Mouse (Mus musculus) layer of hippocampus, adult 11-12 months (tissue): ENCODE measurements around the gene Zswim9.
"Not testable (repeated sequence)": the region's sequence is repeated elsewhere in the genome, so short reads cannot be mapped to it uniquely, and the experiment has no call there.

Experiments
- DNase-seq: peaks from one replicate; pipeline ENCODE4 v3.0.0; 2022; ENCODE audit warnings: low spot score

The Zswim9 gene

GRCm38 (mm10) chr7:13278308-13278891 is at the start of gene Zswim9:
TSS of gene Zswim9 (minus strand) at chr7:13278721.
- peak; percentile 92 for DNase-seq

DNA sequence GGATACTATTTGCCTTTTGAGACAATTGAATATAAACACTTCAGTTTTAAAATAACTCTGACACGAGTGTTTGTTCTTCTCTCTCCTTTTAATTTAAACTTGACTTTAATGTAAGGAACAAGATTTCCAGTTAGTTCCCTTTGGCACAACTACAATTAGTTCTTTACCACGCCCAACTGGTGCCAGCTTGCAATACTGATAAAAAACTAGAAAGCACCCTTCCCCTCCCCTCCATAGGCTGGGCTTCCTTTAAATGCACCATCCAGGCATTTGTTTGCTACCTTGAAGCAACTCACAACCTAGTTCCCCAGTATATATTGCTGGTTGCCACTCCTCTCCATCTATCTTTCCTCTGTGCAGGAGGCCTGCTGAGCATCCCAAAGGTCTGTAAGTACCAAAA is 45.8 kb upstream of the Zswim9 start, which contains the start of gene Pla2g4c:
Gene Pla2g4c (plus strand): TSS at position 340 of the 400 bp plus-strand sequence.
- DNase-seq: no peak

DNA sequence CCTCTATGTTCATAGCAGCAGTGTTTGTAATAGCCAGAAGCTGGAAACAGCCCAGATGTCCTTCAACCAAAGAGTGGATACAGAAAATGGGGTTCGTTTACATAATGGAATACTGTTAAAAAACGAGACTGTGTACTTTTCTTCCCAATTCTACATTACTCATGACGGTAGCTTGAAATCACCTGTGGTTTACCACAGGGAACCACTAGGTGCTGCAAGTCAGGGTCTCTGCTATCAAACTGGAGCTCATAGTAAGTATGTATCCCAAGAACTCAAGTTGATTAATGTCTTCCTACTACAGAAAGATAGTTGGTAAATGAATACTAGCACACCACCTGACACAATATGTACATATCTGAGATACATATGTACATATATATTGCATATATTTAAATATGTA is 42.9 kb upstream of the Zswim9 start:
- no peak for DNase-seq

- DNase-seq: no peak
These were observed 35.6 kb upstream of the Zswim9 start for GRCm38 (mm10) chr7:13314095-13314597.

DNA sequence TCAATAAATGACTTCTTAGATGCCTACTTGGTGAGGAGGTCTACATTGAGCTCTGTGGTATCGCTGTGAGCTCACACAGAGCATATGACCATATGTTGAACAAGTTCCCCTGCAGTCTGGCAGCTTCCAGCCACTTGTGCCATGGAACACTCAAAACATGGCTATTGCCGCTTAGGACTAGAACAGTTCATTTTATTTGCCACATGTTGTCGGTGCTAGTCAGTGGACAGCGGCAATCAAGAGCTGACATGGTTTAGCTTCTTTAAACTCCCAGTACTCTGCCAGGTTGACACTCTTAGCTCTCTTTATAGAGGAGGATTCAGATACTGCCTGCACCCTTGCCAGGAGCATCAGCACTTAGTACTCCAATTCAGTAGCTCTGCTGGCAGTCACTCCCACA is 32.9 kb upstream of the Zswim9 start:
- DNase-seq: no peak

DNA sequence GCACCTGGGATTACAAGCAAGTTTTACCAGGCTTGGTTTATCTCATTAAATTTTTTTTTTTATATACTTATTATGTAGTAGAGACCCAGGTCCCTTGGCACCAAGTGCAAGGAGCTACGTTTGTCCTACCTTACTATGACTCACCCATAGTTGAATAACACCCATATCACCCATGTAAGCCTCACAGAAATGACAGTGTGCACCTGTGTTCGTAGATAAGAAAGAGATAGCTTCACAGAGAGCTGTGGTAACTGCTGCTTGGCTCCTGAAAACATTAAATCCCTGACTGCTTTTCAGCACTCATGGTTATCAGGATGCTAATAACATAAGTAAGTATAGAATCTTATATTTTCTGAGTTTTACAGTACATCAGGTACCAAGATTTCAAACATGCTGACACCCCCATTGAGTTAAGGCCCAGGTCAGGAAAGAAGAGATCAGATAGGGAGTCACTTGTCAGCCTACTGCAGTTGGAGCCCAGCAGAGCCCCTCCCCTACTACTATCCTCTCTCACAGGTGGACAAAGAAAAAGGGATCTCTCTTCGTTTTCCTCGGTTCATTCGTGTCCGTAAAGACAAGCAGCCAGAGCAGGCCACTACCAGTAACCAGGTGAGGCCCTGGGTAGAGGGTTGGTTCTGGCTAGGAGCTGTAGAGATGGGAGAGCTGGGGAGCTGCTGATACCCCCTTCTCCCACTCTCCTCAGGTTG is 32.1 kb upstream of the Zswim9 start:
- no peak for DNase-seq

DNA sequence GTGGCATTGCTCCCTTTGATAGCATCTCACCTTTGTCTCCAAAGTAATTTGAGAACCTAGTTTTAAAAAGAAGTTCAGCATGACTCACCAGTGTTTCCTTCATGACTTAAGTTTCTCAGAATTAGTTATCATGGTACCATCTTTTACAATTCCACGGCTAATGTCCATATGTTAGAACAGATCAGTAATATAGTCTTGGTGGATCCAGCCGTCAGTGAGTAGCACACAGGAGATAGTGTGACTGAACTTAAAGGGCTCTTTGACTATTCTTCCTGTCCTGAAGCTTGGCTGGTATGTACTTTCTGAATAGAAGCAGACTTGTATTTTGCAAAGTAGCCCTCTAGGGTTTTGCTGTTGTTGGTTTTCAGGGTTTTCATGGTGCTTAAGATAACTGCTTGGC is 30.9 kb upstream of the Zswim9 start:
- no peak for DNase-seq

DNA sequence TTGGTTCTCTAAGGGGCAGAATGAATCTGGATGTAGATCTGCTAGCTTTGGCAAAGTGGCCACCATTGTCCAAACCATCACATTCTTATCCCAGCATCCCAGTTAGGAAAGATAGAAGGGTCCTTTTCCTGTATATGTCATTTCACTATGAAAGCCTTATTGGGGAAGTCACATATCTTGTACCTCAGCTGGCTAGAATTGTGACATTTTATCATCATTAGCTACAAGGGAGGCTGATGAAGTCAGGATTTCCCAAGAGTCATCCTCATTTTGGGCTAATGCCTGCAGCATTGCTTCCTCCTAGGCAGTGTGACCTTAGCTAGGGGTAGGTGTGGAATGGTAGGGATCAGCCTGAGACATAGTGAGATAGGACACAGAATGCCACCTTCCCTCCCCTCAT is 24.9 kb upstream of the Zswim9 start:
- DNase-seq: no peak

GRCm38 (mm10) chr7:13302780-13303179 is 24.3 kb upstream of the Zswim9 start:
- no peak for DNase-seq

DNA sequence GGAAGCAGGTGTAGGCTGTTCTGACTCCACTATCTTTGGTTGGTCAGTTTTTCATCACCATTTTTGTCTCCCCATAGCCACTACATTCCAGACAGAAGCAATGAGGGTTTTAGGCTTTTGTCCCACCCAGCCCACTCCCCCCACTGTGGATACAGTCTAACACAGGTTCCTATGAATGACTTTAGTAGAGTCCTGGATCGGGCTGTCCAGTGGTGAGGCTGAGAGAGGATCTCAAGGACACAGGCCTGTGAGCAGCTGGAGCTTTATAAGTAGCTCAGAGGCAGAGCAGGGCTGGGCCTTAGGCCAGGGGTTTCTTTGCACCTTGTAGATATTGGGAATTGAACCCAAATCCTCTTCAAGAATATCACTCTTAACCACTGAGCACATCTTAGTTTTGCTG is 23.1 kb upstream of the Zswim9 start:
- no peak for DNase-seq

- no peak for DNase-seq
These were observed 20.3 kb upstream of the Zswim9 start for GRCm38 (mm10) chr7:13298821-13299220.

- DNase-seq: no peak
These were observed 19.1 kb upstream of the Zswim9 start for GRCm38 (mm10) chr7:13297636-13298035.

- DNase-seq: no peak
These were observed 16.7 kb upstream of the Zswim9 start for GRCm38 (mm10) chr7:13295256-13295655.

DNA sequence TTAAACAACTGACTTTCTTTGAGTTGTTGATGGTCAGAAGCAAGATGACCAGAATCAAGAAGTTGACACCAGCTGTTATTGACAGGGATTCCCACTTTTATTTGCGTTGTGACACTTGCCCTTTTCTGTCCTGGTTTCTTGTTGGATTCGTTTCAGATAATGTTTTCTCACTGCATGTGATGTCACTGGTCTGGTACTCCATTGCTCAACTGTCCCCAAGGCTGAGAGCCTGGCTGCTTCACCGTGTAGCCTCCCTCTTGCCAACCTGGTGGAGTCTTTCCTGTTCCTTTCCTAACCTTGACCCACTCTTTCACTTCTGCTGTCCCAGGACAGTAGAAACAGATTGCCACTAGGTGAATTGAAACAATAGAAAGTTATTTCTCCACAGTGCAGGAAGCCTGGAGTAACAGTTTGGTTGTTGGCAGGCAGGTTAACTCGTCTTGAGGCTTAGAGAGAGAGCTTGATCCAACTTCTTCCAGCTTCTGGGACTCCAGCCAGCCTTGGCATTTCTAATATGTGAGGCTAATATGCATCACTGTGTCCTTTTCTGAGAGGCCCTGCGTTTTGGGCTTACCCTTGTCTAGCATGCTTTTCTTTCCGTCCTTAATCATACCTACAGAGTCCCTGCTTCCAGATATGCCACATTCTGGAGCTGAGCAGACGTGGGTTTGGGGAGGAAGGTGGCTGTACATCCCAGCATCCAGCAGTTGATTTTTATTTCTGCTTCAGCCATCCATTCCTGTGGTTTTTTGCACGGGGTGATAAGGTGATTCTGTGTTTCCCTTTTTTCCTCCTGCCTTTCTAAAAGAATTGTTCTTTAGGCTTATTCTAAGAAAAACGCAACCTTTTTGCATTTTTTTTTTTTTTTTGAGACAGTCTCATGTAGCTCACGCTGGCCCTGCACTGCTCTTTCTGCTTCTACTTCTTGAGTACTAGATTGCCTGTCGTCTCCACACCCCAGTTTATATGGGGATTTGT is 15.6 kb upstream of the Zswim9 start:
- no peak for DNase-seq

- no peak for DNase-seq
These were observed 12.8 kb upstream of the Zswim9 start for GRCm38 (mm10) chr7:13291370-13291769.

DNA sequence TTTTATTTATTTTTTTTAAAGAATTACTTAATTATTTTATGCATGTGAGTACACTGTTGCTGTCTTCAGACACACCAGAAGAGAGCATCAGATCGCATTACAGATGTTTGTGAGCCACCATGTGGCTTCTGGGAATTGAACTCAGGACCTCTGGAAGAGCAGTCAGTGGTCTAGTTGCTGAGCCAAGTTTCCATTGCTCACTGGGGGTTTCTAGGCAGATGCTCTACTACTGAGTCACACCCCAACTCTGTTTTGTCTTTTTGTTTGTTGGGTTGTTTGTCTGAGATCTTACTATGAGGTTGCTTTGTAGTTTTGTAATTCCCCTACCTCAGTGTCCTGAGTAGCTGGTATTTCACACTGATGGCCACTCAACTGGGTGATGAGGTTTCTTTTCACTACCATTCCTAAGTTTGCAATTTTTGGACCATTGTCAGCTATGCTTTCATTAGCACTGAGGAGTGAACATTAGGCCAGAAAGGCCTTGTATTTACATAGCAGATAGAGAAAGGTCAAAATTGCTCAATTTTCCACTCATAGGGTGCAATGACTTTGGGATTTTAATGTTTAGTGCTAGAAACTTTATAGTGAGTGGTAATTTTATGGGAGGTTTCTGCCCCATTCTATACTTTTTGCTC is 11.6 kb upstream of the Zswim9 start:
- no peak for DNase-seq

GRCm38 (mm10) chr7:13288621-13289020 is 10.1 kb upstream of the Zswim9 start:
- peak; percentile 13 for DNase-seq

DNA sequence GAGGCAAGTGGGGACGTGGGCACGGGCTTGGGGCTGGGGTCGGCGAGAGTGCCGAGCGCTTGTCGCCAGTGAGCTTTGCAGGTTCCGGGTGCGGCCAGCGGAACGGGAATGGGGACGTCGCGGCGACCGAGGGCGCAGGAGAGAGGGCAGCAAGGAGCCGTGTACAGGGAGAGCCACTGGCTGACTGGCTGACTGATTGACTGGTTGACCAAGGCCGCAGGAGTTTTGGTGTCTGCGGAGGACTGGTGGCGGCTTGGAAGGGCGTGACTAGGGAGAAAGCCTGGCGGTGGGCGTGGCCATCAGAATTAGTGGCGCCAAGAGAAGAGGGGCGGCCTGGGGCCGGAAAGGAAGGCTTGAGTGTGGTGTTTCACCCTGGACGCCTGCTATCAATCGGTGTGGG is 436 bp upstream of the Zswim9 start:
- DNase-seq: not testable (repeated sequence)

DNA sequence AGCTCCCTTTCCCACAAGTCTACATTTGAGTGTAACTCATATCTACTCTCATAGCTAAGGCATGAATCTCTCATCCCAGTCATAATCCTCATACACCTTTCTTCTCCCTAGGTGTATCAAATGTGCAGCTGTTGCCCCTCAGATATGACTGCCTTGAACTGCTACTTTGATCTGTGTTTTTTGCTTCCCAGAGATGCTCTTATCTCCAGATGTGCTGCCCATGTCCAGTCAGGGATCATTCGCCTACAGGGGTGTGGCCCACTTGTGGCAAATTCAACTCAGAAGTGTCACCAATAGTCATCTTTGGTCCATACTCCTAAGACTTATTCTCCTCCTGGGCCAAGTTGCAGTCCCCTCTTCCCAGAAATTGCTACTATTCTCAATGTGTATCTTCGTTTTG is 688 bp downstream of the Zswim9 start:
- DNase-seq: no peak

DNA sequence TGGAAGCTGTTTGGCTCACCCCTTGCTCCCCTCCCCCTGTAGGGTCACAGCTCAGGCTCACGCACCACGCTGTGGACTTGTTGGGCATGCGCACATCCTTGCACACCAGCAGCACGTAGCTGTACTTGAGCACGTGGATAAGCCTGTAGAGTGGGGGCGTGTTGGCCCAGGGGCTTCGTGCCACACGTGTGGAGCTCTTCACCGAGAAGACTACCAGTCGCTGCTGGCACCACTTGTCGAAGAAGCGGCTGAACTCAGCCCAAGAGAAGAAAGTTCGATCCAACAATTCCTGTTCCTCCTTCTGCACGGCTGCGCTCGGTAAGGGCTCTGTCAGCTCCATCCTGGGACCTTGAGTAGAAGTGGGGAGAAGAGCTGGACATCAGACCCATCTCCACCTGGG is 1.4 kb downstream of the Zswim9 start, which contains the start of gene Lig1:
Gene Lig1 (plus strand): TSS at position 203 of the 400 bp plus-strand sequence.
- DNase-seq: no peak

DNA sequence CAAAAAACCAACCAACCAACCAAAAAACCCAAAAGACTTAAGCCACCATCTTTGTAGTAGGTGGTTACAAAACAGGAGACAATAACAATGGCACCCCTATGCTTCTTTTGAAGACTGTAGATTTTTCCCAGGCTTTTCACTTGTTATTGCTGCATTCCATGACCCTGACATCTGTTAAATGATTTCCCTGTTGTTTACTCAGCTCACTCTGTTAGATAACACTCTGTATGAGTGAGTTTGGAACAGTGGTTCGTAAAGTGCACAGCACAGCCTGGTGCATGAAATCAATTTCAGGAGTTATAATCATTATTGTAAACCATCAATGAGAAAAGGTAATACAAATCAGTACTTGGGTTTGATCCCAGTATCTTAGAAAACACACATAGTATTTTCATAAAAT is 6.8 kb downstream of the Zswim9 start:
- no peak for DNase-seq

DNA sequence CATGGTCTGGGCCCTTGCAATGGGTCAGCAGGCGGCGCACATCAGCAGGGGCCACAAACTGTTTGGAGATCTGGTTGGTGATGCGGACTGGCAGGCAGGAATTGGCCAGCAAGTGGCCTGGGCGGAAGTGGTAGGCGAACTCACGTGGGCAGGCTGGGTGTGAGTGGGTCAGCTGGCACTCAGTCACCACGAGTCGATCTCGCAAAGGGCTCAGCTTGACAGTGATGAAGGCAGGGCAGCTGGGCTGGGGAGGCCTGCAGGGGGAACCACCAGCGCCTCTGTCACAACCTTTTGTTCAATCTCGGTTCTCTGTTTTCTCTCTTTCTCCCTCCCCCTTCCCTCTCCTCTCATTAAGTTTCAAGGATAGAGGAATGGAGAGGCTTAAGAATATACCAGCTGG is 9.1 kb downstream of the Zswim9 start:
- DNase-seq: no peak
